Mouse (Mus musculus) liver, embryonic 12.5 days (tissue): Measurements from ENCODE around the gene Anxa6. TPM values are rescaled to one million over a fixed set of nuclear protein-coding genes. Genes with fewer than 3 reads are reported as not detected.

Source experiments
- ATAC-seq: fragments of 200-750 bp; cut with Nextera tagmentation; 2 replicates; pipeline ENCODE4 v1.8.0; 2017; ENCODE audit warnings: moderate number of reproducible peaks, mild to moderate bottlenecking, moderate library complexity
- H3K27ac ChIP-seq: fragments of 300-500 bp; sonication (generic); 2 replicates; pipeline ENCODE4 v1.5.1; 2016; ENCODE audit warnings: mild to moderate bottlenecking
- H3K27me3 ChIP-seq: fragments of 300-500 bp; sonication (generic); replicated peaks from 2 replicates; pipeline ENCODE4 v1.6.1; 2016; ENCODE audit warnings: mild to moderate bottlenecking, moderate library complexity
- H3K36me3 ChIP-seq: fragments of 300-500 bp; sonication (generic); 2 replicates; pipeline ENCODE4 v1.6.1; 2016; ENCODE audit warnings: mild to moderate bottlenecking, moderate library complexity
- H3K4me1 ChIP-seq: fragments of 300-500 bp; sonication (generic); 2 replicates; pipeline ENCODE4 v1.6.1; 2016
- H3K4me2 ChIP-seq: fragments of 300-500 bp; sonication (generic); 2 replicates; pipeline ENCODE4 v1.6.1; 2016; ENCODE audit warnings: mild to moderate bottlenecking, moderate library complexity
- H3K4me3 ChIP-seq: fragments of 300-500 bp; sonication (generic); 2 replicates; pipeline ENCODE4 v1.5.1; 2016; ENCODE audit warnings: mild to moderate bottlenecking, moderate library complexity
- H3K9ac ChIP-seq: fragments of 300-500 bp; sonication (generic); 2 replicates; pipeline ENCODE4 v1.6.1; 2016; ENCODE audit warnings: mild to moderate bottlenecking, moderate library complexity
- H3K9me3 ChIP-seq: fragments of 300-500 bp; sonication (generic); replicated peaks from 2 replicates; pipeline ENCODE4 v1.6.1; 2016; ENCODE audit warnings: mild to moderate bottlenecking, moderate library complexity
- WGBS: fragments of 180-500 bp; shearing (Covaris S2); methylation state at CpG from one replicate; pipeline ENCODE4 v1.1.7; 2016; ENCODE audit not compliant: insufficient replicate concordance; 5-methylcytosine and 5-hydroxymethylcytosine counted together
- polyA plus RNA-seq: library from polyadenylated mRNA; unstranded; fragments of >200 nt; fragmentation: Nextera tagmentation; extraction: Ambion mirVana; gene quantifications from 2 replicates; pipeline ENCODE4 v1.2.1, GENCODE M21; 2016

Anxa6 gene
- polyA plus RNA-seq, 1 experiment from 2014 or later, result 52.9 TPM

DNA sequence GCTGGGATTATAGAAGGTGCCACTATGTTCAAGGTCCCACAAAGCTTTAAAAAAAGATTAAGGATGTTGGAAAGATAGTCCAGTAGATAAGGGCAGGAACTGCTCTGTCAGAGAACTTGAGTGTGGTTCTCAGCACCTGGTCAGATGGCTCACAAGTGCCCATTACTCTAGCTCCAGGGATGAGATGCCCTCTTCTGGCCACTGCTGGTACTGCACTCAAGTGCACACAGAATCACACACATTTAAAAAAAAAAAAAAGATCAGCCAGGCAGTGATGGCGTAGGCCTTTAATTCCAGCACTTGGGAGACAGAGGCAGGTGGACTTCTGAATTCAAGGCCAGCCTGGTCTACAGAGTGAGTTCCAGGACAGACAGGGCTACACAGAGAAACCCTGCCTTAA lies 45.3 kb downstream of the Anxa6 start:
- Histone ChIP-seq H3K4me2 (no peak overlapping the region), H3K4me1 (no peaks in the 10 kb centered on the region), H3K9ac (no peak overlapping the region), H3K36me3 (peaks cover 42% of the 10 kb centered on the region), H3K9me3 (no peaks in the 10 kb centered on the region), H3K27me3 (no peaks in the 10 kb centered on the region), H3K27ac (no peak overlapping the region), H3K4me3 (no peak overlapping the region)
- WGBS, result 71% methylated on average over 1 of the region's 1 CpGs
- no peak for ATAC-seq

DNA sequence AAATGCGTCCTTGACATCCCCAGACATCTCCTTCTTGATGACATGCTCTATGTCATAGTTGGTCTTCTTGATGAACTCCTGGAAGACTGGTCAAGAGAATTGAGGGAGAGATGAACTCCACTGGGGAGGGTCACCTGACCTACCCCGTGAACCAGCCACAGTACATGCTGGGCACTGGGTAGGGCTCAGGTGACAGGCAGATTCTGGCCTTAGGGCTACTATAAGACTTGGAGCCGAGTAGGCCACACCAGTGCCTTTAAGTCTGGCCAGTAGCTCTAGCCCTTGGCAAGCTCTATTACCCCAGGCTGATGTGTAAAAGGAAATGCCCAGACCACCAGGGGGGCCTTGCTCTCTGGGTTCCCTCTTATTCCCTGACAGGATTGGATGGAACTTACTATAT lies 48.2 kb downstream of the Anxa6 start:
- no peak overlapping the region for H3K4me3 ChIP-seq
- no peaks in the 10 kb centered on the region for H3K9me3 ChIP-seq
- H3K36me3 ChIP-seq, result peaks cover 45% of the 10 kb centered on the region
- H3K27me3 ChIP-seq, result no peaks in the 10 kb centered on the region
- H3K27ac ChIP-seq, result no peak overlapping the region
- no peak for ATAC-seq
- no peak overlapping the region for H3K4me2 ChIP-seq
- H3K9ac ChIP-seq, result no peak overlapping the region
- WGBS, result 62% methylated on average over 3 of the region's 3 CpGs
- no peaks in the 10 kb centered on the region for H3K4me1 ChIP-seq

DNA sequence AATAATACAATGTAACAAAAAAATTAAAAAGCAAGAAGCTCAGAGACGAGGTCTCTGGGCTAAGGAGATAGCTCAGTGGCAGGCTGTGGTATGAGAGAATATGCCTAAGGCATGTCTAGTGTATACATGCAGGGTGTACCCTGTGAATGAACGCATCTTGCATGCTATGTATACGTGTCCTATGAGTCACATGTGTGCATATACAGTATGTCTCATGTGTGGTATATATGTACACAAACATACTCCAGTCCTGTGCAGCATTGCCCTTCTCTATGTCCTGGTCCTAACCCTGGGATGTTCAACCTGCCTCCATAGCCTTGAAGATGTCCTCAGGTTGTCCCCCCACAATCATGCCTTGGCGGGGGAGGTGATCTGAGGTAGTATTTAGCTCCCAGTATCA lies 48.7 kb downstream of the Anxa6 start:
- H3K4me1 ChIP-seq, result no peaks in the 10 kb centered on the region
- H3K4me3 ChIP-seq, result no peak overlapping the region
- no peaks in the 10 kb centered on the region for H3K27me3 ChIP-seq
- peaks cover 45% of the 10 kb centered on the region for H3K36me3 ChIP-seq
- H3K27ac ChIP-seq, result no peak overlapping the region
- whole genome bisulfite sequencing, result 47% methylated on average over 4 of the region's 4 CpGs
- no peak for ATAC-seq
- no peak overlapping the region for H3K4me2 ChIP-seq
- H3K9me3 ChIP-seq, result no peaks in the 10 kb centered on the region
- H3K9ac ChIP-seq, result no peak overlapping the region

DNA sequence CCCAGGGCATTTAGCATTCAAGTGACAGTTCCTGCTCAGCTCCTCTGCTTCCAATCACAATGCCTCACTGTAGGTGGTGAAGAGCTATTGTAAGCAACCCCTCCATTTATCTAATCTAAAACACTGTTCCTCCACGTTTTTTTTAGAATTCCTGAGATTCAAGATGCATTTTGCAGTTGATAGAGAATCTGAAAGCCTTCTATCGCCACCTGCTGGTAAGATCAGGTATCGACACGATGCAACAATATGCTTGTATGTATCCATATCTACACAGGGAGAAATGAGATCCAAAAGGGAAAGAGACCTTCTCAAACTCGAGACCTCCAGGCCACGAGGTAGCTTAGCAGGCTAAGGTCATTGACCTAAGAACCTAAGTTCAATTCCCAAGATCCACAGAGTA lies 49.2 kb downstream of the Anxa6 start:
- 1% methylated on average over 6 of the region's 6 CpGs for WGBS
- ATAC-seq, result no peak
- no peak overlapping the region for H3K4me2 ChIP-seq
- peaks cover 46% of the 10 kb centered on the region for H3K36me3 ChIP-seq
- H3K9ac ChIP-seq, result no peak overlapping the region
- H3K4me1 ChIP-seq, result no peaks in the 10 kb centered on the region
- H3K27me3 ChIP-seq, result no peaks in the 10 kb centered on the region
- H3K9me3 ChIP-seq, result no peaks in the 10 kb centered on the region
- no peak overlapping the region for H3K27ac ChIP-seq
- no peak overlapping the region for H3K4me3 ChIP-seq

DNA sequence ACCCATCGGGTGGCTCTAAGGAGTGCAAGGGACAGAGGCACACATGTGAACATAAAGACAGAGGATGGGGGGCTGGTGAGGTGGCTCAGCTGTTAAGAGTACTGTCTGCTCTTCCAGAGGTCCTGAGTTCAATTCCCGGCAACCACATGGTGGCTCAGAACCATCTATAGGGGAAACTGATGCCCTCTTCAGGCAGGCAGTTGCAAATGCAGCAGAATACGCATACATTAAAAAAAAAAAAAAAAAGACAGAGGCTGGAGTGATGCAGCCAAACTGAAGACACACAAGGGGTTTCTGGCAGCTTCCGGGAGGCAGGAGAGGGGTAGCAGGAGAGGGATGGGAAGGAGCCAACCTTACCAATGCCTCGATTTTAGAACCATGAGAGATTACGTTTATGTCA lies 50.7 kb downstream of the Anxa6 start:
- WGBS, result 79% methylated on average over 6 of the region's 6 CpGs
- H3K4me1 ChIP-seq, result no peaks in the 10 kb centered on the region
- ATAC-seq, result no peak
- H3K27ac ChIP-seq, result no peak overlapping the region
- H3K4me3 ChIP-seq, result no peak overlapping the region
- H3K9ac ChIP-seq, result no peak overlapping the region
- peaks cover 45% of the 10 kb centered on the region for H3K36me3 ChIP-seq
- H3K4me2 ChIP-seq, result no peak overlapping the region
- H3K9me3 ChIP-seq, result no peaks in the 10 kb centered on the region
- no peaks in the 10 kb centered on the region for H3K27me3 ChIP-seq

DNA sequence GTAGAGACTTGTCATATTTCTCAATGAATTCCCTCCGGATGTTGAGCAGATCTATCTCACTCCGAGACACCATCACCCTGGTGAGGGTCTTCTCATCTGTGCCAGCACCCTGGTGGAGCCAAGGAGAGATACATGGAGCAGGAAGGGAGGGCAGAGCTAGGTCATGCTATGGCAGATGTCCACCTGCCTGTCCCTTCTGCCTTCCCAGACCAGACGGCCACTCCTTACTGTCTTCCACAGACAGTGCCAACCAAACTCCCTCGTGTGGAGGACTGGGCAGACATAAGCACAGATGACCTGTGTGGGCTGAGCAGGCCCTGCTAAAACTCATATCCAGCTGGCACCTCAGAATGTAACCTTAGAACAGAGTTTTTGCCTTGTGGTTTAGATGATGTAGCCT lies 51.6 kb downstream of the Anxa6 start:
- H3K36me3 ChIP-seq, result peaks cover 40% of the 10 kb centered on the region
- WGBS, result 78% methylated on average over 4 of the region's 4 CpGs

DNA sequence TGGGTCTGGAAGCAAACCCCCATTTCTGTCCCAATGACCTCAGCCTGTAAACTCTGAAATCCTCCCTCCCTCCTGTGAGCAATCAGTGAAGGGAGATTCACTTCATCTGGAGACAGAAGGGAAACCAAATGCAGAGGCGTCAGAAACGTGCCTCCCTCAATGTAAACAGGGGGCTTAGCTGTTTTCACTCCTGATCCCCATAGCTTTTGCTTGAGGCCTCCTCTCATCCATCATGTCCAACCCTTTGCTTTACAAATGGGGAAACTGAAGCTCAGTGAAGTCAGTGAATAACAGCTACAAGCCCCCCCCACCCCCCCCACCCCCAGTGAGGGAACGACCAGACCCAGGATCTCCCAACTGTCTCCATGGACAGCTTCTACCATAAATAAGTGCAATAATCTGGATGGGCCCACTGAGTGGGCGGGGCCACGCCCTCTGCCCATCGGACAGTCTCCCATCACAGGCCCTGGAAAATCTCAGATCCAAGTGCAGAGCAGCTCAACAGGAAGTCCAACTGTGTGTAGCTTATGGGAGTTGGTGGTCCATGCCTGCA lies 55.8 kb downstream of the Anxa6 start:
- Histone ChIP-seq H3K27me3 (no peaks in the 10 kb centered on the region), H3K9me3 (no peaks in the 10 kb centered on the region), H3K36me3 (peaks cover 24% of the 10 kb centered on the region), H3K27ac (no peak overlapping the region), H3K9ac (no peak overlapping the region), H3K4me2 (no peak overlapping the region), H3K4me3 (no peak overlapping the region), H3K4me1 (peaks cover 22% of the 10 kb centered on the region)
- 64% methylated on average over 6 of the region's 6 CpGs for WGBS
- ATAC-seq, result no peak

More for the DNA sequence above, 51.6 kb downstream of the Anxa6 start:
- Histone ChIP-seq H3K4me1 (no peaks in the 10 kb centered on the region), H3K4me3 (no peak overlapping the region), H3K27me3 (no peaks in the 10 kb centered on the region), H3K27ac (no peak overlapping the region), H3K9ac (no peak overlapping the region), H3K4me2 (no peak overlapping the region), H3K9me3 (no peaks in the 10 kb centered on the region)
- no peak for ATAC-seq

DNA sequence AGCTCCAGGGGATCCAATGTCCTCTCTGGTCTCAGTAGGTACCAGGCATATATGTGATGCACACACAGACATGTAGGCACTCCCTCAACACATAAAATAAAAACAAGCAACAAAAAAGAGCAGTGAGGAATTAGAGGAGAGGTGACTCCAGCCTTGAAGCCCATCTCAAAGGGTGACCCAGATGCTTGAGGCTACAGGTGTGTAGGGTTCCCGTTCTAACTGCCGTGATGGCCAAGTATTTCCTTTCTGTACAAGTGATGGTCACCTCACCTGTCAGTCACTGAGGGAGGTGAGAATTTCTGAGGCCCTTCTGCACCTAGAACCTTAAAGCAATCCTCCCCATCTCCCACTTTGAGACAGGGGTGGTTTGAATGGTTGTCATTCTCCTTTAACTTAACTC lies 56.9 kb downstream of the Anxa6 start:
- no peak overlapping the region for H3K4me2 ChIP-seq
- 70% methylated on average over 2 of the region's 2 CpGs for WGBS
- no peak overlapping the region for H3K9ac ChIP-seq
- H3K4me3 ChIP-seq, result no peak overlapping the region
- no peak overlapping the region for H3K27ac ChIP-seq
- no peaks in the 10 kb centered on the region for H3K9me3 ChIP-seq
- no peak for ATAC-seq
- peaks cover 13% of the 10 kb centered on the region for H3K36me3 ChIP-seq
- no peaks in the 10 kb centered on the region for H3K27me3 ChIP-seq
- peaks cover 33% of the 10 kb centered on the region for H3K4me1 ChIP-seq

DNA sequence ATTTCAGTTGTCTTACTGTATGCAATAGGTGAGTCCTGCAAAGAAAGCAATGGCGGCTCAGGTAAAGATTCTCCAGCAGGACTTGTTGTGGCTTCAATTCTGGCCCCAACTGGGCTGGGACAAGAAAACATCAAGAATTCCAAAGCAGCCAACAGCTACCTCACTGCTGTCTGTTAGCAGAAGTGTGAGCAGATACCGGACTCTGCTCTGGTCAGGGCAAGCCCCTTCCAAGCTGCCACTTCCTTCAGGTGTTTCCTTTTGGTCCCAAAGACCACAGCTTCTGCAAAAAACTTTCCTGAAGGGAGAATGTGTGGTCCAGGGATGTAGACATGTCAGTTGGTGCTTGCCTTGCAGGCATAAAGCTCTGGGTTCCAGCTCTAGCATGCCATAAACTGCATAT lies 57.5 kb downstream of the Anxa6 start:
- no peak overlapping the region for H3K9ac ChIP-seq
- H3K4me3 ChIP-seq, result no peak overlapping the region
- no peak overlapping the region for H3K27ac ChIP-seq
- WGBS, result 37% methylated on average over 2 of the region's 2 CpGs
- H3K4me1 ChIP-seq, result peaks cover 33% of the 10 kb centered on the region
- no peaks in the 10 kb centered on the region for H3K9me3 ChIP-seq
- H3K4me2 ChIP-seq, result no peak overlapping the region
- H3K36me3 ChIP-seq, result peaks cover 10% of the 10 kb centered on the region
- no peaks in the 10 kb centered on the region for H3K27me3 ChIP-seq
- ATAC-seq, result no peak

DNA sequence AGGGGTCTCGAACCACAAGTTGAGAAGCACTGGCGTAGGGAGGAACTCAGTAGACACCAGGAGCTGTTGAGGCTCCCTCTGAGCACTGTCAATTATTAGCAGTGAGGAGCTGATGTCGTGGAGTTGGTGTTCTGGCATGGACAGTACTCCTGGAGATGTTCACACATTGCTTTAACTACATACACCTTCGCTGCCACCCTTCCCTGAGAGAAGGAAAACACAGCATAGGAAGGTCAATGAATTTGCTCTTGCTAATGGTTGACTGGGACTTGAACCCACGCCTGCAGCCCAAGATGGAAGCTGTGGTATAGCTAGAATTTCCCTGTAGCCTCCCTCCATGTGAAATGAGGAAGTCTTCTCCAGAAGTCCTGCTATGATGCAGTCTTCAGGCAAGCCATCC lies 57.9 kb downstream of the Anxa6 start:
- Histone ChIP-seq H3K4me3 (no peak overlapping the region), H3K4me2 (no peak overlapping the region), H3K4me1 (peaks cover 33% of the 10 kb centered on the region), H3K36me3 (peaks cover 10% of the 10 kb centered on the region), H3K27ac (no peak overlapping the region), H3K9me3 (no peaks in the 10 kb centered on the region), H3K27me3 (no peaks in the 10 kb centered on the region), H3K9ac (no peak overlapping the region)
- no peak for ATAC-seq
- WGBS, result 57% methylated on average over 5 of the region's 5 CpGs

DNA sequence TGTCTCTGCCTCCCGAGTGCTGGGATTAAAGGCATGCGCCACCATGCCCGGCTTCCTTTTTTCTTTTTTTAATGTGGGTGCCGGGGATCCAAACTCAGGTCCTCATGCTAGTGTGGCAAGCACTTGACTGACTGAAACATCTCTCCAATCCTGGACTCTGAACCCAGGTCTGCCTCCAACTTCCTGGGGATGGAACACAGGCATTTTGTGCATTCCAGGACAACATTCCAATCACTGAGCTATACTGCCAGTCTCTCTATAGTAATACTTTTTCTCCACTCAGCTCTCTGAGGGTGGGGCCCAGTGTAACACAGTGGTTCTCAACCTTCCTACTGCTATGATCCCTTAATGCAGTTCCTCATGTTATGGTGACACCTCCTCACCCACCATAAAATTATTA lies 58.6 kb downstream of the Anxa6 start:
- Histone ChIP-seq H3K9ac (no peak overlapping the region), H3K9me3 (no peaks in the 10 kb centered on the region), H3K27me3 (no peaks in the 10 kb centered on the region), H3K27ac (no peak overlapping the region), H3K4me2 (no peak overlapping the region), H3K4me1 (peaks cover 33% of the 10 kb centered on the region), H3K36me3 (peaks cover 10% of the 10 kb centered on the region), H3K4me3 (no peak overlapping the region)
- WGBS, result 74% methylated on average over 4 of the region's 4 CpGs
- ATAC-seq, result no peak

DNA sequence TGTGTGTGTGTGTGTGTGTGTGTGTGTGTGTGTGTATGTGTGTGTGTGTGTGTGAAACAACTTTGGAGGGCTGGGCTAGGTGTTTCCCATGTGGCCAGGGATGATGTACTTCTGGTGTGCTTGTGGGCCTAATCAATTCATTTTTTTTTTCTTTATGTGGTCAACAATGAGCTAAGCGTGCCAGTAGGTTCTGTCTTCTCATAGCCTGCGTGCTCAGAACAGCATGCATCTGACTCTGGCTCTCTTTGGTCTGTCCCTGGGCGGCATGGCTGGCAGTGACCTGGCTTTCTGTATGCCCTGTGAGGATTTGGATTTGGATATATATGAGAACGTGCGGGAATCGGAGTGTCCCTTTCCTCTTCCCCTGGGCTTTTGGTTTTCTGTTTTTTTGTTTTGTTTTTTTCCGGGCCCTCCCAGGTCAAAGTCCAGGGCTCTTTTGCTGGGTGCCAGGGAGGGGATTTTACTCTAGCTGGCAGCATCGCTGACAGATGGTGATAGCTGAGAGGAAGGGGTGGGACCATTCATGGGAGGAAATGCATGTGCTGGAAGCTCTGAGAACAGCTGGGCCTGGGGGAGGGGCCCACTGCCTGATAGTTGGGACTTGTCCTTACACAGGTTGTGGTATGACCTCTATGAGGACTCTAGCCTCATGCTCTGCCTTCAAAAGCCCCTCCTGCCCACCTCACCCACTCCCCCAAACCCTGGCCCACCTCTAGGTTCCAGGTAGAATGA lies 59.6 kb downstream of the Anxa6 start:
- WGBS, result 38% methylated on average over 8 of the region's 8 CpGs
- Histone ChIP-seq H3K36me3 (0 out of 2 replicates have a peak, but pooled peaks cover 5% of the 10 kb centered on the region), H3K4me3 (no peak overlapping the region), H3K4me2 (no peak overlapping the region), H3K9me3 (no peaks in the 10 kb centered on the region), H3K27ac (no peak overlapping the region), H3K9ac (no peak overlapping the region), H3K27me3 (no peaks in the 10 kb centered on the region), H3K4me1 (peaks cover 33% of the 10 kb centered on the region)
- peak; percentile 60; the same call in 1 of the 2 replicates for ATAC-seq

DNA sequence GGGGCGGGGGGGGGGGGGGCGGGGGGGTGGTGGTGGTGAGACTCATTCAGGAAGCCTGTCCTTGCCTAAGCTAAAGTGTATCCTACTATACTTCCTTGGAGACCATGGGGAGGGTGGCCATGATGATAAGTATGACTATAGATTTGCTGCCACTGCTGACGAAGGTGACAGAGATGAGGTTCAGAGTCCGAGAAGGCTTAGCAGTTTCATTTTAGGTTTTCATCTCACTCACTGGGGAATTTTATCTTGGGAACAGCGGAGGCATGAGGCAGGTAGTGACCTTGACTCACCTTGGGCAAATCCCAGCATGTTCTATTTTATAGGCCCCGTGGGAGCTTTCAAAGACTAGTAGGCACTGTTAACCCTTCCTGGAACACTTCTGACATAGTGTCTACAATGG lies 60.5 kb downstream of the Anxa6 start:
- Histone ChIP-seq H3K4me2 (no peak overlapping the region), H3K36me3 (0 out of 2 replicates have a peak, but pooled peaks cover under 1% of the 10 kb centered on the region), H3K4me1 (peaks cover 33% of the 10 kb centered on the region), H3K4me3 (no peak overlapping the region), H3K9me3 (no peaks in the 10 kb centered on the region), H3K27ac (no peak overlapping the region), H3K27me3 (no peaks in the 10 kb centered on the region), H3K9ac (no peak overlapping the region)
- ATAC-seq, result no peak
- WGBS, result 53% methylated on average over 6 of the region's 6 CpGs
